Mouse (Mus musculus): ENCODE measurements around the gene Cdc37. TPM values are rescaled to one million over a fixed set of nuclear protein-coding genes. Genes with fewer than 3 reads are reported as not detected.

Gene Cdc37
- polyA plus RNA-seq, 1 experiment from 2014 or later = 334 TPM

GRCm38 (mm10) chr9:21135941-21136381, 13.8 kb downstream of the Cdc37 start:
- DNase-seq (ENCODE audit: low spot score) (no peak), ATAC-seq (replicated peaks; ENCODE audit: low FRiP score) (no peak)
- Histone ChIP-seq H3K27ac (ENCODE audit: low read depth, low read length) (no peak overlapping the region), H3K27me3 (replicated peaks; ENCODE audit: control insufficient read depth, insufficient read depth, low read length) (no peaks in the 10 kb centered on the region), H3K4me3 (ENCODE audit: low read depth, low read length) (no peak overlapping the region), H3K9ac (ENCODE audit: low read depth, low read length) (no peak overlapping the region; the same call in 1 of the 2 replicates), H3K9me3 (ENCODE audit: control insufficient read depth, low read length) (no peaks in the 10 kb centered on the region), H3K36me3 (ENCODE audit: control insufficient read depth, insufficient read depth, low read length) (peaks cover 18% of the 10 kb centered on the region), H3K4me2 (no peak overlapping the region), H3K4me1 (replicated peaks; ENCODE audit: control insufficient read depth, insufficient read depth, low read length) (peaks cover 5% of the 10 kb centered on the region; the same call in 1 of the 2 replicates)
- 46% methylated on average over 1 of the region's 1 CpGs for WGBS

DNA sequence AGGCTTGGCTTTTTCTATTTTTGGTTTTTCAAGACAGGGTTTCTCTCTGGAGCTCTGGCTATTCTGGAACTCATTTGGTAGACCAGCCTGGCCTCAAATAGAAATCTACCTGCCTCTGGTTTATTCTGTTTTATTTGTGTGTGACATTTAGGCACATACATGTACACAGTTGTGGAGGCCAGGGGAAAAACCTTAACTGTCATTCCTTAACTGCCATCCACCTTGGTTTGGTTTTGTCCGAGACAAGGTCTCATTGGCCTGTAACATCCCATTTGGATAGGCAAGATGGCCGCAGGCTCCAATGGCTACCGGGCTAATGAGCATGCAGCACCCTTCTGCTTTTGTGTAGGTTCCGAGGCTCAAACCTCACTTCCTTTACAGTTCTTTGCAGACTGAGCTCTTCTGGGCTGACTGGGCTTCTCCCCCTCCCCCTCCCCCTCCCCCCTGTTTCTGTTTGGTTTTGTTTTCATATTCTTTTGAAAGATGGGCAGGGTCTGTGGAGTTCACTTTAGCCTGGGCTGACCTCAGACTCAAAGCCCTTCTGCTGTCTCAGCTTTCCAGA, 14.4 kb downstream of the Cdc37 start:
- H3K4me1 ChIP-seq (replicated peaks; ENCODE audit: control insufficient read depth, insufficient read depth, low read length) = peaks cover 7% of the 10 kb centered on the region
- DNase-seq (ENCODE audit: low spot score) (no peak), ATAC-seq (replicated peaks; ENCODE audit: low FRiP score) (no peak)
- H3K9me3 ChIP-seq (ENCODE audit: control insufficient read depth, low read length) = no peaks in the 10 kb centered on the region
- H3K4me2 ChIP-seq = no peak overlapping the region
- peaks cover 13% of the 10 kb centered on the region for H3K36me3 ChIP-seq (ENCODE audit: control insufficient read depth, insufficient read depth, low read length)
- no peak overlapping the region for H3K4me3 ChIP-seq (ENCODE audit: low read depth, low read length)
- no peaks in the 10 kb centered on the region for H3K27me3 ChIP-seq (replicated peaks; ENCODE audit: control insufficient read depth, insufficient read depth, low read length)
- 74% methylated on average over 4 of the region's 4 CpGs for WGBS
- H3K9ac ChIP-seq (ENCODE audit: low read depth, low read length) = no peak overlapping the region
- H3K27ac ChIP-seq (ENCODE audit: low read depth, low read length) = no peak overlapping the region; the same call in 1 of the 2 replicates

DNA sequence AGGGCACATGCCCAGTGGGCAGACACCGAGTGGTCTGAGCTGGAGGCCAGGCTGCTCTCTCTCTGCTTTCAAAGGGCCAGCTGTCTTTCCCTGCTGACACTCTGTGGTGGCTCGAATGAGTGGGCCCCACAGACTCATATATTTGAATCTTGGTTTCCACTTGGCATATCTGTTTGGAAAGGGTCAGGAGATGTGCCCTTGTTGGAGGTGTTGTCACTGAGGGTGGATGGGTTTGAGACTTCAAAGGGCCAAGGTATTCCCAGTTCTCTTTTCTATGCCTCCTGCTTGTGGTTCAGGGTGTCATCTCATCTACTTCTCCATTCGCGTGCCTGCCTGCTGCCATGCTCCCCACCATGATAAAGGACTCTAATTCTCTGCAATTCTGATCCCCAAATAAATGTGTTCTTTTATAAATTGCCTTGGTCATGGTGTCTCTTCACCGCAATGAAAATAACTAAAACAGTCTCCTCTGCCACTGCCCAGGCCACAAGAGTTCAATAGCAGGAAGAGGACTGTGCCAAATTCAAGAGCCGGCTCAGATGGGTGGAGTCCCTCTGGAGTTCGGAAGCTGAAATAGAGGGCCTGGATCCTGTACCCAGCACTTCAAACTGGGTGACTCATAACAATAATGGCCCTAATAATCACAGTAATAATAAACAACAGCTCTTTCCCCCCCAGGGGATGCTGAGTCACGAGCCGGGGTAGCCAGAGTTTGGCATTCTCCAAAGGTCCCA, 15.0 kb downstream of the Cdc37 start:
- WGBS = 64% methylated on average over 9 of the region's 9 CpGs
- Histone ChIP-seq H3K9ac (ENCODE audit: low read depth, low read length) (no peak overlapping the region), H3K4me3 (ENCODE audit: low read depth, low read length) (no peak overlapping the region), H3K27me3 (replicated peaks; ENCODE audit: control insufficient read depth, insufficient read depth, low read length) (no peaks in the 10 kb centered on the region), H3K4me2 (no peak overlapping the region), H3K36me3 (ENCODE audit: control insufficient read depth, insufficient read depth, low read length) (peaks cover 7% of the 10 kb centered on the region), H3K9me3 (ENCODE audit: control insufficient read depth, low read length) (no peaks in the 10 kb centered on the region), H3K27ac (ENCODE audit: low read depth, low read length) (peak overlapping the region; percentile 5; the same call in 1 of the 2 replicates), H3K4me1 (replicated peaks; ENCODE audit: control insufficient read depth, insufficient read depth, low read length) (peaks cover 9% of the 10 kb centered on the region)
- DNase-seq (ENCODE audit: low spot score) = no peak
- no peak for ATAC-seq (replicated peaks; ENCODE audit: low FRiP score)

DNA sequence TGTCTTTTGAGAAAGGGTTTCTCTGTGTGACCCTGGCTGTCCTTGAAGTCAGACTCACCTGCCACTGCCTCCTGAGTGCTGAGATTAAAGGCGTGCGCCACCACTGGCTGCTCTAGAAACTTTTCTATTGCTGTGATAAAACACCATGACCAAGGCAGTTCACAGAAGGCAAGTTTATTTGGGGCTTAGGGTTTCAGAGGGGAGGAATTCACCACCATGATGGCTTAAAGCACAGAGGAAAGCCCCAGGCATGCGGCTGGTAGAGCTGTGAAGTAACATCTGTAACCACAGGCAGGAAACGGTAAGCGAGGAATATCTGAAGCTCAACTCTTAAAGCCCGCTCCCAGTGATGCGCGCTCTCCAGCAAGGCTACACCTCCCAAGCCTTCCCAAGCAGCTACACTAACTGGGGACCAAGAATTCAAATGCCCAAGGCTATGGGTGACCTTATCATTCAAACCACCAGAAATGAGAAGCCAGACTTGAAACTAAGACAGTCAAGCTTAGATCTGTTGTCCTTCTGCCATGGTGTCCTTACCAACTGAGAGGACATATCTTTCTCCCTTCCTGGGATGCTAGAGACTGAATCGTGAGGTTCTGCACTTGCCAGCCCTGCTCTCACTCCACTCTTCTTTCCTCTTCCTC, 16.6 kb downstream of the Cdc37 start:
- H3K4me3 ChIP-seq (ENCODE audit: low read depth, low read length) = no peak overlapping the region
- WGBS = 52% methylated on average over 9 of the region's 9 CpGs
- H3K27me3 ChIP-seq (replicated peaks; ENCODE audit: control insufficient read depth, insufficient read depth, low read length) = no peaks in the 10 kb centered on the region
- H3K4me2 ChIP-seq = no peak overlapping the region
- no peak overlapping the region for H3K27ac ChIP-seq (ENCODE audit: low read depth, low read length)
- ATAC-seq (replicated peaks; ENCODE audit: low FRiP score) (no peak), DNase-seq (ENCODE audit: low spot score) (no peak)
- no peak overlapping the region for H3K9ac ChIP-seq (ENCODE audit: low read depth, low read length)
- 0 out of 2 replicates have a peak, but pooled peaks cover 2% of the 10 kb centered on the region for H3K36me3 ChIP-seq (ENCODE audit: control insufficient read depth, insufficient read depth, low read length)
- H3K9me3 ChIP-seq (ENCODE audit: control insufficient read depth, low read length) = no peaks in the 10 kb centered on the region
- H3K4me1 ChIP-seq (replicated peaks; ENCODE audit: control insufficient read depth, insufficient read depth, low read length) = peaks cover 9% of the 10 kb centered on the region

- ATAC-seq (replicated peaks; ENCODE audit: low FRiP score) = no peak
- 75% methylated on average over 12 of the region's 12 CpGs for WGBS
- 0 out of 2 replicates have a peak, but pooled peaks cover 2% of the 10 kb centered on the region for H3K36me3 ChIP-seq (ENCODE audit: control insufficient read depth, insufficient read depth, low read length)
These were observed 17.5 kb downstream of the Cdc37 start for GRCm38 (mm10) chr9:21132102-21132775.

GRCm38 (mm10) chr9:21131059-21131956, 18.5 kb downstream of the Cdc37 start, which contains the start of gene Tyk2:
Tyk2 (minus strand) TSS chr9:21131243.
- no peaks in the 10 kb centered on the region for H3K36me3 ChIP-seq (ENCODE audit: control insufficient read depth, insufficient read depth, low read length)
- WGBS = 6% methylated on average over 37 of the region's 37 CpGs

More at GRCm38 (mm10) chr9:21132102-21132775, 17.5 kb downstream of the Cdc37 start:
- no peak overlapping the region for H3K27ac ChIP-seq (ENCODE audit: low read depth, low read length)
- no peak overlapping the region; the same call in 1 of the 2 replicates for H3K4me2 ChIP-seq
- H3K9ac ChIP-seq (ENCODE audit: low read depth, low read length) = no peak overlapping the region
- no peaks in the 10 kb centered on the region for H3K9me3 ChIP-seq (ENCODE audit: control insufficient read depth, low read length)
- H3K4me1 ChIP-seq (replicated peaks; ENCODE audit: control insufficient read depth, insufficient read depth, low read length) = peaks cover 9% of the 10 kb centered on the region
- H3K27me3 ChIP-seq (replicated peaks; ENCODE audit: control insufficient read depth, insufficient read depth, low read length) = no peaks in the 10 kb centered on the region
- DNase-seq (ENCODE audit: low spot score) = no peak
- H3K4me3 ChIP-seq (ENCODE audit: low read depth, low read length) = no peak overlapping the region

DNA sequence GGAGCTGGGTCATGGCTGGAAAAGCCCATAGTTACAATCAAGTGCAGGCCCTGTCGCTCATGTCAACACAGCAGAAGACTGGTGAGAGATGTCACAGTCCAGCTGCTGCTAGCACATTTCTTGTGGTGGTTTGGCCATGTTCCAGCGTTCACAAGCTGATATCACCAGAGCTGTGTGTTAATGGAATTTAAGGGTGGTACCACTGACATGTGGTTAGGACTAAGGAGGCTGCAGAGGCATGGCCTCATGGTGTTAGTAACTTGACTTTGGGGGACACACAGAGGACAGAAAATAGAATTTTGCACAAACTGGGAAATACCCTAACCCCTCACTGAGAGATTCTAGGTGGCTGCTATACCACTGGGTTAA, 23.5 kb downstream of the Cdc37 start:
- no peak for ATAC-seq (replicated peaks; ENCODE audit: low FRiP score)
- Histone ChIP-seq H3K36me3 (ENCODE audit: control insufficient read depth, insufficient read depth, low read length) (peaks cover 7% of the 10 kb centered on the region; the same call in 1 of the 2 replicates), H3K27ac (ENCODE audit: low read depth, low read length) (no peak overlapping the region), H3K4me1 (replicated peaks; ENCODE audit: control insufficient read depth, insufficient read depth, low read length) (peaks cover 4% of the 10 kb centered on the region), H3K4me2 (no peak overlapping the region), H3K27me3 (replicated peaks; ENCODE audit: control insufficient read depth, insufficient read depth, low read length) (no peaks in the 10 kb centered on the region), H3K9me3 (ENCODE audit: control insufficient read depth, low read length) (no peaks in the 10 kb centered on the region), H3K4me3 (ENCODE audit: low read depth, low read length) (no peak overlapping the region), H3K9ac (ENCODE audit: low read depth, low read length) (no peak overlapping the region)
- 69% methylated on average over 2 of the region's 2 CpGs for WGBS
- DNase-seq (ENCODE audit: low spot score) = no peak

More at GRCm38 (mm10) chr9:21131059-21131956, 18.5 kb downstream of the Cdc37 start, which contains the start of gene Tyk2:
- H3K4me2 ChIP-seq = peak within 1 kb of the TSS; percentile 80
- H3K9me3 ChIP-seq (ENCODE audit: control insufficient read depth, low read length) = no peaks in the 10 kb centered on the region
- peak; percentile 95 for ATAC-seq (replicated peaks; ENCODE audit: low FRiP score)
- H3K27me3 ChIP-seq (replicated peaks; ENCODE audit: control insufficient read depth, insufficient read depth, low read length) = no peaks in the 10 kb centered on the region
- peak; percentile 86 for DNase-seq (ENCODE audit: low spot score)
- H3K4me3 ChIP-seq (ENCODE audit: low read depth, low read length) = peak within 1 kb of the TSS; percentile 58
- peak within 1 kb of the TSS; percentile 66 for H3K9ac ChIP-seq (ENCODE audit: low read depth, low read length)
- H3K27ac ChIP-seq (ENCODE audit: low read depth, low read length) = peak within 1 kb of the TSS; percentile 28; the same call in 1 of the 2 replicates
- H3K4me1 ChIP-seq (replicated peaks; ENCODE audit: control insufficient read depth, insufficient read depth, low read length) = peaks cover 9% of the 10 kb centered on the region

Data from liver, embryonic 11.5 days (tissue).